Mouse (Mus musculus): ENCODE results near the gene Rab5if. TPM values are rescaled to one million over a fixed set of nuclear protein-coding genes. Genes with fewer than 3 reads are reported as not detected.
"Not testable (repeated sequence)": the region's sequence is repeated elsewhere in the genome, so short reads cannot be mapped to it uniquely, and the experiment has no call there.

The Rab5if gene
- polyA plus RNA-seq, 1 experiment from 2014 or later, result 170 TPM

GRCm38 (mm10) chr2:156904976-156905717, 42.2 kb downstream of the Rab5if start:
- 14% methylated on average over 6 of the region's 6 CpGs for WGBS
- ATAC-seq (ENCODE audit: low read depth), result peak; percentile 74; the same call in 1 of the 2 replicates
- H3K27me3 ChIP-seq (ENCODE audit: control insufficient read depth, insufficient read depth, low read depth, low read length), result no peaks in the 10 kb centered on the region

GRCm38 (mm10) chr2:156905931-156906330, 43.0 kb downstream of the Rab5if start:
- not testable (repeated sequence) for H3K4me2 ChIP-seq (ENCODE audit: low read depth, low read length); H3K9ac ChIP-seq (ENCODE audit: low read length); H3K36me3 ChIP-seq (ENCODE audit: control insufficient read depth, insufficient read depth, low read length); H3K27me3 ChIP-seq (ENCODE audit: control insufficient read depth, insufficient read depth, low read depth, low read length); ATAC-seq (ENCODE audit: low read depth); H3K27ac ChIP-seq (ENCODE audit: low read length); H3K4me3 ChIP-seq (ENCODE audit: low read length); H3K9me3 ChIP-seq (ENCODE audit: control insufficient read depth, low read length); H3K4me1 ChIP-seq (replicated peaks; ENCODE audit: control insufficient read depth, insufficient read depth, low read length)
- WGBS, result 26% methylated on average over 4 of the region's 4 CpGs

More at GRCm38 (mm10) chr2:156904976-156905717, 42.2 kb downstream of the Rab5if start:
- Histone ChIP-seq H3K4me1 (replicated peaks; ENCODE audit: control insufficient read depth, insufficient read depth, low read length) (0 out of 2 replicates have a peak, but pooled peaks cover 2% of the 10 kb centered on the region), H3K36me3 (ENCODE audit: control insufficient read depth, insufficient read depth, low read length) (no peaks in the 10 kb centered on the region), H3K9ac (ENCODE audit: low read length) (no peak overlapping the region), H3K4me3 (ENCODE audit: low read length) (no peak overlapping the region), H3K4me2 (ENCODE audit: low read depth, low read length) (no peak overlapping the region), H3K27ac (ENCODE audit: low read length) (no peak overlapping the region), H3K9me3 (ENCODE audit: control insufficient read depth, low read length) (no peaks in the 10 kb centered on the region)

- Histone ChIP-seq H3K4me2 (ENCODE audit: low read depth, low read length) (no peak overlapping the region), H3K27me3 (ENCODE audit: control insufficient read depth, insufficient read depth, low read depth, low read length) (no peaks in the 10 kb centered on the region), H3K4me3 (ENCODE audit: low read length) (no peak overlapping the region), H3K4me1 (replicated peaks; ENCODE audit: control insufficient read depth, insufficient read depth, low read length) (peaks cover 4% of the 10 kb centered on the region; the same call in 1 of the 2 replicates), H3K9ac (ENCODE audit: low read length) (no peak overlapping the region), H3K27ac (ENCODE audit: low read length) (no peak overlapping the region), H3K36me3 (ENCODE audit: control insufficient read depth, insufficient read depth, low read length) (no peaks in the 10 kb centered on the region), H3K9me3 (ENCODE audit: control insufficient read depth, low read length) (no peaks in the 10 kb centered on the region)
- 0 out of 2 replicates have a peak, but pooled peaks have one; percentile 12 for ATAC-seq (ENCODE audit: low read depth)
- 49% methylated on average over 5 of the region's 5 CpGs for WGBS
Measured at GRCm38 (mm10) chr2:156913191-156913590, 50.3 kb downstream of the Rab5if start.

- H3K4me3 ChIP-seq (ENCODE audit: low read length), result no peak overlapping the region
- H3K9ac ChIP-seq (ENCODE audit: low read length), result no peak overlapping the region
- 78% methylated on average over 3 of the region's 3 CpGs for WGBS
- no peak for ATAC-seq (ENCODE audit: low read depth)
- no peaks in the 10 kb centered on the region for H3K9me3 ChIP-seq (ENCODE audit: control insufficient read depth, low read length)
- H3K27me3 ChIP-seq (ENCODE audit: control insufficient read depth, insufficient read depth, low read depth, low read length), result no peaks in the 10 kb centered on the region
- H3K27ac ChIP-seq (ENCODE audit: low read length), result no peak overlapping the region
- no peak overlapping the region for H3K4me2 ChIP-seq (ENCODE audit: low read depth, low read length)
- H3K36me3 ChIP-seq (ENCODE audit: control insufficient read depth, insufficient read depth, low read length), result no peaks in the 10 kb centered on the region
- H3K4me1 ChIP-seq (replicated peaks; ENCODE audit: control insufficient read depth, insufficient read depth, low read length), result peaks cover 4% of the 10 kb centered on the region; the same call in 1 of the 2 replicates
Measured at GRCm38 (mm10) chr2:156915559-156915958, 52.6 kb downstream of the Rab5if start.

GRCm38 (mm10) chr2:156916419-156917125, 53.6 kb downstream of the Rab5if start:
- Histone ChIP-seq H3K36me3 (ENCODE audit: control insufficient read depth, insufficient read depth, low read length) (no peaks in the 10 kb centered on the region), H3K4me3 (ENCODE audit: low read length) (no peak overlapping the region), H3K27me3 (ENCODE audit: control insufficient read depth, insufficient read depth, low read depth, low read length) (no peaks in the 10 kb centered on the region), H3K27ac (ENCODE audit: low read length) (no peak overlapping the region), H3K9ac (ENCODE audit: low read length) (no peak overlapping the region), H3K4me1 (replicated peaks; ENCODE audit: control insufficient read depth, insufficient read depth, low read length) (peaks cover 4% of the 10 kb centered on the region; the same call in 1 of the 2 replicates), H3K4me2 (ENCODE audit: low read depth, low read length) (no peak overlapping the region), H3K9me3 (ENCODE audit: control insufficient read depth, low read length) (no peaks in the 10 kb centered on the region)
- WGBS, result 74% methylated on average over 3 of the region's 3 CpGs
- no peak for ATAC-seq (ENCODE audit: low read depth)

- no peaks in the 10 kb centered on the region for H3K4me1 ChIP-seq (replicated peaks; ENCODE audit: control insufficient read depth, insufficient read depth, low read length)
- no peak overlapping the region for H3K4me3 ChIP-seq (ENCODE audit: low read length)
- 40% methylated on average over 4 of the region's 4 CpGs for WGBS
- H3K4me2 ChIP-seq (ENCODE audit: low read depth, low read length), result no peak overlapping the region
- H3K27me3 ChIP-seq (ENCODE audit: control insufficient read depth, insufficient read depth, low read depth, low read length), result no peaks in the 10 kb centered on the region
- H3K27ac ChIP-seq (ENCODE audit: low read length), result no peak overlapping the region
- no peaks in the 10 kb centered on the region for H3K36me3 ChIP-seq (ENCODE audit: control insufficient read depth, insufficient read depth, low read length)
- no peak overlapping the region for H3K9ac ChIP-seq (ENCODE audit: low read length)
- no peaks in the 10 kb centered on the region for H3K9me3 ChIP-seq (ENCODE audit: control insufficient read depth, low read length)
- no peak for ATAC-seq (ENCODE audit: low read depth)
Measured at GRCm38 (mm10) chr2:156918562-156918961, 55.6 kb downstream of the Rab5if start.

GRCm38 (mm10) chr2:156919191-156919590, 56.3 kb downstream of the Rab5if start:
- not testable (repeated sequence) for H3K4me3 ChIP-seq (ENCODE audit: low read length); H3K27me3 ChIP-seq (ENCODE audit: control insufficient read depth, insufficient read depth, low read depth, low read length); ATAC-seq (ENCODE audit: low read depth); H3K36me3 ChIP-seq (ENCODE audit: control insufficient read depth, insufficient read depth, low read length); H3K9me3 ChIP-seq (ENCODE audit: control insufficient read depth, low read length); H3K9ac ChIP-seq (ENCODE audit: low read length); H3K4me2 ChIP-seq (ENCODE audit: low read depth, low read length); H3K27ac ChIP-seq (ENCODE audit: low read length); H3K4me1 ChIP-seq (replicated peaks; ENCODE audit: control insufficient read depth, insufficient read depth, low read length)
- 81% methylated on average over 11 of the region's 11 CpGs for WGBS

GRCm38 (mm10) chr2:156919796-156920195, 56.9 kb downstream of the Rab5if start:
- no peaks in the 10 kb centered on the region for H3K4me1 ChIP-seq (replicated peaks; ENCODE audit: control insufficient read depth, insufficient read depth, low read length)
- no peak overlapping the region for H3K4me3 ChIP-seq (ENCODE audit: low read length)
- 45% methylated on average over 2 of the region's 2 CpGs for WGBS
- no peaks in the 10 kb centered on the region for H3K36me3 ChIP-seq (ENCODE audit: control insufficient read depth, insufficient read depth, low read length)
- H3K27me3 ChIP-seq (ENCODE audit: control insufficient read depth, insufficient read depth, low read depth, low read length), result no peaks in the 10 kb centered on the region
- no peak overlapping the region for H3K9ac ChIP-seq (ENCODE audit: low read length)
- no peak overlapping the region for H3K4me2 ChIP-seq (ENCODE audit: low read depth, low read length)
- no peak for ATAC-seq (ENCODE audit: low read depth)
- H3K27ac ChIP-seq (ENCODE audit: low read length), result no peak overlapping the region
- no peaks in the 10 kb centered on the region for H3K9me3 ChIP-seq (ENCODE audit: control insufficient read depth, low read length)

- no peak for ATAC-seq (ENCODE audit: low read depth)
- no peaks in the 10 kb centered on the region for H3K27me3 ChIP-seq (ENCODE audit: control insufficient read depth, insufficient read depth, low read depth, low read length)
- no peak overlapping the region for H3K4me3 ChIP-seq (ENCODE audit: low read length)
- H3K9me3 ChIP-seq (ENCODE audit: control insufficient read depth, low read length), result no peaks in the 10 kb centered on the region
- 83% methylated on average over 5 of the region's 5 CpGs for WGBS
- H3K36me3 ChIP-seq (ENCODE audit: control insufficient read depth, insufficient read depth, low read length), result no peaks in the 10 kb centered on the region
- H3K27ac ChIP-seq (ENCODE audit: low read length), result no peak overlapping the region
- H3K9ac ChIP-seq (ENCODE audit: low read length), result no peak overlapping the region
- no peaks in the 10 kb centered on the region for H3K4me1 ChIP-seq (replicated peaks; ENCODE audit: control insufficient read depth, insufficient read depth, low read length)
- no peak overlapping the region for H3K4me2 ChIP-seq (ENCODE audit: low read depth, low read length)
Measured at GRCm38 (mm10) chr2:156923057-156923456, 60.1 kb downstream of the Rab5if start.
